Mouse (Mus musculus): ENCODE measurements around the gene Fn3krp. TPM values are rescaled to one million over a fixed set of nuclear protein-coding genes. Genes with fewer than 3 reads are reported as not detected.

Gene Fn3krp
- 6.3 and 7.4 TPM in 2 replicates for polyA plus RNA-seq (2014; fragmentation: Nextera tagmentation; extraction: Ambion mirVana)

- H3K4me2 ChIP-seq (replicated peaks; ENCODE audit: low read depth, low read length), result peak within 1 kb of the TSS; percentile 86
- peak; percentile 99 for ATAC-seq (ENCODE audit: low FRiP score, low TSS enrichment)
- H3K36me3 ChIP-seq (ENCODE audit: control insufficient read depth, insufficient read depth, low read length), result no peaks in the 10 kb centered on the region
- H3K9ac ChIP-seq (ENCODE audit: low read depth, low read length), result peak within 1 kb of the TSS; percentile 73
- H3K4me3 ChIP-seq (ENCODE audit: low read length), result peak within 1 kb of the TSS; percentile 77
- peak within 1 kb of the TSS; percentile 73 for H3K27ac ChIP-seq (ENCODE audit: low read depth, low read length)
- H3K4me1 ChIP-seq (ENCODE audit: control insufficient read depth, insufficient read depth, low read length), result no peaks in the 10 kb centered on the region; the same call in 1 of the 2 replicates
- H3K27me3 ChIP-seq (ENCODE audit: control insufficient read depth, insufficient read depth, low read length), result no peaks in the 10 kb centered on the region
- 2% methylated on average over 28 of the region's 28 CpGs for WGBS
- no peaks in the 10 kb centered on the region for H3K9me3 ChIP-seq (ENCODE audit: control insufficient read depth, low read length)
Measured at GRCm38 (mm10) chr11:121420830-121421552, at the start of gene Fn3krp. TSS of gene Fn3krp (plus strand) at chr11:121421401.

- ATAC-seq (ENCODE audit: low FRiP score, low TSS enrichment), result no peak
- H3K4me3 ChIP-seq (ENCODE audit: low read length), result no peak overlapping the region
Measured at GRCm38 (mm10) chr11:121373305-121373704, 47.9 kb upstream of the Fn3krp start.

GRCm38 (mm10) chr11:121378644-121379043, 42.6 kb upstream of the Fn3krp start:
- no peaks in the 10 kb centered on the region for H3K27me3 ChIP-seq (ENCODE audit: control insufficient read depth, insufficient read depth, low read length)
- no peaks in the 10 kb centered on the region for H3K9me3 ChIP-seq (ENCODE audit: control insufficient read depth, low read length)
- no peak overlapping the region for H3K4me2 ChIP-seq (replicated peaks; ENCODE audit: low read depth, low read length)
- H3K27ac ChIP-seq (ENCODE audit: low read depth, low read length), result no peak overlapping the region
- no peak overlapping the region for H3K4me3 ChIP-seq (ENCODE audit: low read length)
- H3K4me1 ChIP-seq (ENCODE audit: control insufficient read depth, insufficient read depth, low read length), result no peaks in the 10 kb centered on the region
- H3K36me3 ChIP-seq (ENCODE audit: control insufficient read depth, insufficient read depth, low read length), result no peaks in the 10 kb centered on the region
- H3K9ac ChIP-seq (ENCODE audit: low read depth, low read length), result no peak overlapping the region
- no peak for ATAC-seq (ENCODE audit: low FRiP score, low TSS enrichment)

More at GRCm38 (mm10) chr11:121373305-121373704, 47.9 kb upstream of the Fn3krp start:
- no peaks in the 10 kb centered on the region for H3K4me1 ChIP-seq (ENCODE audit: control insufficient read depth, insufficient read depth, low read length)
- WGBS, result 68% methylated on average over 6 of the region's 6 CpGs
- no peaks in the 10 kb centered on the region for H3K27me3 ChIP-seq (ENCODE audit: control insufficient read depth, insufficient read depth, low read length)
- H3K36me3 ChIP-seq (ENCODE audit: control insufficient read depth, insufficient read depth, low read length), result no peaks in the 10 kb centered on the region
- no peaks in the 10 kb centered on the region for H3K9me3 ChIP-seq (ENCODE audit: control insufficient read depth, low read length)
- H3K4me2 ChIP-seq (replicated peaks; ENCODE audit: low read depth, low read length), result no peak overlapping the region
- H3K27ac ChIP-seq (ENCODE audit: low read depth, low read length), result no peak overlapping the region
- H3K9ac ChIP-seq (ENCODE audit: low read depth, low read length), result no peak overlapping the region

GRCm38 (mm10) chr11:121380294-121380693, 40.9 kb upstream of the Fn3krp start:
- no peak for ATAC-seq (ENCODE audit: low FRiP score, low TSS enrichment)
- Histone ChIP-seq H3K36me3 (ENCODE audit: control insufficient read depth, insufficient read depth, low read length) (no peaks in the 10 kb centered on the region), H3K9me3 (ENCODE audit: control insufficient read depth, low read length) (no peaks in the 10 kb centered on the region), H3K27me3 (ENCODE audit: control insufficient read depth, insufficient read depth, low read length) (no peaks in the 10 kb centered on the region), H3K4me2 (replicated peaks; ENCODE audit: low read depth, low read length) (no peak overlapping the region), H3K9ac (ENCODE audit: low read depth, low read length) (no peak overlapping the region), H3K4me1 (ENCODE audit: control insufficient read depth, insufficient read depth, low read length) (no peaks in the 10 kb centered on the region), H3K27ac (ENCODE audit: low read depth, low read length) (no peak overlapping the region), H3K4me3 (ENCODE audit: low read length) (no peak overlapping the region)
- 61% methylated on average over 6 of the region's 6 CpGs for WGBS

- ATAC-seq (ENCODE audit: low FRiP score, low TSS enrichment), result peak; percentile 99
- Histone ChIP-seq H3K9me3 (ENCODE audit: control insufficient read depth, low read length) (no peaks in the 10 kb centered on the region), H3K27me3 (ENCODE audit: control insufficient read depth, insufficient read depth, low read length) (no peaks in the 10 kb centered on the region; the same call in 1 of the 2 replicates), H3K4me1 (ENCODE audit: control insufficient read depth, insufficient read depth, low read length) (no peaks in the 10 kb centered on the region), H3K36me3 (ENCODE audit: control insufficient read depth, insufficient read depth, low read length) (no peaks in the 10 kb centered on the region), H3K9ac (ENCODE audit: low read depth, low read length) (peak within 1 kb of the TSS; percentile 63), H3K27ac (ENCODE audit: low read depth, low read length) (no peak within 1 kb of the TSS), H3K4me2 (replicated peaks; ENCODE audit: low read depth, low read length) (peak within 1 kb of the TSS; percentile 93), H3K4me3 (ENCODE audit: low read length) (peak within 1 kb of the TSS; percentile 56)
- WGBS, result 1% methylated on average over 61 of the region's 61 CpGs
Measured at GRCm38 (mm10) chr11:121387750-121388553, 33.2 kb upstream of the Fn3krp start, which contains the start of gene Rab40b. TSS of gene Rab40b (minus strand) at chr11:121388251.

- Histone ChIP-seq H3K27me3 (ENCODE audit: control insufficient read depth, insufficient read depth, low read length) (no peaks in the 10 kb centered on the region; the same call in 1 of the 2 replicates), H3K9me3 (ENCODE audit: control insufficient read depth, low read length) (no peaks in the 10 kb centered on the region), H3K4me2 (replicated peaks; ENCODE audit: low read depth, low read length) (peak overlapping the region; percentile 93), H3K4me1 (ENCODE audit: control insufficient read depth, insufficient read depth, low read length) (no peaks in the 10 kb centered on the region), H3K4me3 (ENCODE audit: low read length) (no peak overlapping the region), H3K27ac (ENCODE audit: low read depth, low read length) (no peak overlapping the region), H3K36me3 (ENCODE audit: control insufficient read depth, insufficient read depth, low read length) (no peaks in the 10 kb centered on the region), H3K9ac (ENCODE audit: low read depth, low read length) (no peak overlapping the region)
- peak; percentile 8; the same call in 1 of the 2 replicates for ATAC-seq (ENCODE audit: low FRiP score, low TSS enrichment)
- WGBS, result 8% methylated on average over 6 of the region's 6 CpGs
Measured at GRCm38 (mm10) chr11:121388554-121388945, 32.7 kb upstream of the Fn3krp start.

- WGBS, result 69% methylated on average over 3 of the region's 3 CpGs
Measured at GRCm38 (mm10) chr11:121390793-121391192, 30.4 kb upstream of the Fn3krp start.

GRCm38 (mm10) chr11:121392405-121392804, 28.8 kb upstream of the Fn3krp start:
- WGBS, result 86% methylated on average over 3 of the region's 3 CpGs
- Histone ChIP-seq H3K9me3 (ENCODE audit: control insufficient read depth, low read length) (no peaks in the 10 kb centered on the region), H3K4me1 (ENCODE audit: control insufficient read depth, insufficient read depth, low read length) (no peaks in the 10 kb centered on the region), H3K9ac (ENCODE audit: low read depth, low read length) (no peak overlapping the region), H3K4me2 (replicated peaks; ENCODE audit: low read depth, low read length) (no peak overlapping the region), H3K36me3 (ENCODE audit: control insufficient read depth, insufficient read depth, low read length) (no peaks in the 10 kb centered on the region), H3K27me3 (ENCODE audit: control insufficient read depth, insufficient read depth, low read length) (no peaks in the 10 kb centered on the region), H3K27ac (ENCODE audit: low read depth, low read length) (no peak overlapping the region), H3K4me3 (ENCODE audit: low read length) (no peak overlapping the region)
- no peak for ATAC-seq (ENCODE audit: low FRiP score, low TSS enrichment)

More at GRCm38 (mm10) chr11:121390793-121391192, 30.4 kb upstream of the Fn3krp start:
- H3K4me3 ChIP-seq (ENCODE audit: low read length), result no peak overlapping the region
- H3K9ac ChIP-seq (ENCODE audit: low read depth, low read length), result no peak overlapping the region
- no peak for ATAC-seq (ENCODE audit: low FRiP score, low TSS enrichment)
- H3K27ac ChIP-seq (ENCODE audit: low read depth, low read length), result no peak overlapping the region
- H3K4me1 ChIP-seq (ENCODE audit: control insufficient read depth, insufficient read depth, low read length), result no peaks in the 10 kb centered on the region
- no peaks in the 10 kb centered on the region; the same call in 1 of the 2 replicates for H3K27me3 ChIP-seq (ENCODE audit: control insufficient read depth, insufficient read depth, low read length)
- H3K4me2 ChIP-seq (replicated peaks; ENCODE audit: low read depth, low read length), result no peak overlapping the region
- no peaks in the 10 kb centered on the region for H3K9me3 ChIP-seq (ENCODE audit: control insufficient read depth, low read length)
- H3K36me3 ChIP-seq (ENCODE audit: control insufficient read depth, insufficient read depth, low read length), result no peaks in the 10 kb centered on the region

Data from kidney, embryonic 14.5 days (tissue).